In genomic region chr7:80180202-80180601, GRCm38 (mm10) we compare ENCODE assay signal across 17 mouse cellular contexts.
"Had no signal": no experiment of that assay in that cellular context is flagged by ENCODE, and none has a peak within 500 bp of the region (broad histone marks: within the 10 kb centered on the region; RNA-seq: fewer than 3 reads in every experiment).

No protein-coding gene starts in this region.

- H3K27me3 ChIP-seq: midbrain, embryonic 12.5 days; neural tube, embryonic 13.5 days; neural tube, embryonic 15.5 days; stomach, embryonic 15.5 days had no signal

- H3K4me3 ChIP-seq: midbrain, embryonic 10.5 days; midbrain, embryonic 12.5 days; myocyte; neural tube, embryonic 13.5 days; neural tube, embryonic 15.5 days; stomach, embryonic 15.5 days had no signal

- H3K9ac ChIP-seq: lung, embryonic 14.5 days; midbrain, embryonic 12.5 days; neural tube, embryonic 13.5 days; neural tube, embryonic 15.5 days; stomach, embryonic 15.5 days had no signal

- H3K27ac ChIP-seq: midbrain, embryonic 10.5 days; midbrain, embryonic 12.5 days; neural tube, embryonic 13.5 days; neural tube, embryonic 15.5 days; stomach, embryonic 15.5 days; stomach, postnatal 0 days had no signal

- H3K4me2 ChIP-seq: lung, embryonic 14.5 days; midbrain, embryonic 12.5 days; neural tube, embryonic 13.5 days; neural tube, embryonic 15.5 days; stomach, embryonic 15.5 days had no signal

- DNase-seq: lung, adult 18-20 months; lung, embryonic 14.5 days; lung, postnatal 10 days; lung, postnatal 4 days; midbrain, embryonic 14.5 days; right cerebral cortex, postnatal 14 days; thymus, adult 2 months; thymus, postnatal 25 days; thymus, postnatal 4 days had no signal

- ATAC-seq: midbrain, embryonic 16.5 days had no signal

- H3K36me3 ChIP-seq: midbrain, embryonic 10.5 days; midbrain, embryonic 12.5 days; neural tube, embryonic 13.5 days; neural tube, embryonic 15.5 days; stomach, embryonic 15.5 days had no signal

- H3K9me3 ChIP-seq: midbrain, embryonic 10.5 days; midbrain, embryonic 12.5 days; neural tube, embryonic 13.5 days; neural tube, embryonic 15.5 days; stomach, embryonic 15.5 days had no signal
